Mouse (Mus musculus) neural tube, embryonic 11.5 days (tissue): Measurements from ENCODE around the gene Tas2r135. TPM values are rescaled to one million over a fixed set of nuclear protein-coding genes. Genes with fewer than 3 reads are reported as not detected.

Experiments used
- ATAC-seq: fragments of 200-750 bp; cut with Nextera tagmentation; 2 replicates; pipeline ENCODE4 v1.8.0; 2017; ENCODE audit warnings: moderate number of reproducible peaks, mild to moderate bottlenecking, moderate TSS enrichment, moderate library complexity; ENCODE audit not compliant: insufficient read depth, low FRiP score, low TSS enrichment
- DNase-seq: peaks from one replicate; pipeline ENCODE4 v3.0.0-alpha.2; 2015; ENCODE audit warnings: low spot score
- H3K27ac ChIP-seq: fragments of 300-500 bp; sonication (generic); 2 replicates; pipeline ENCODE4 v1.5.1; 2014; ENCODE audit warnings: low read depth, mild to moderate bottlenecking, low read length
- H3K27me3 ChIP-seq: fragments of 300-500 bp; sonication (generic); 2 replicates; pipeline ENCODE4 v1.6.1; 2014; ENCODE audit warnings: mild to moderate bottlenecking, low read length, mixed read lengths; ENCODE audit not compliant: control insufficient read depth, insufficient read depth
- H3K36me3 ChIP-seq: fragments of 300-500 bp; sonication (generic); 2 replicates; pipeline ENCODE4 v1.6.1; 2014; ENCODE audit warnings: mild to moderate bottlenecking, low read length, moderate library complexity, mixed read lengths; ENCODE audit not compliant: control insufficient read depth, insufficient read depth
- H3K4me1 ChIP-seq: fragments of 300-500 bp; sonication (generic); 2 replicates; pipeline ENCODE4 v1.6.1; 2014; ENCODE audit warnings: low read length, mixed read lengths; ENCODE audit not compliant: control insufficient read depth, insufficient read depth
- H3K4me2 ChIP-seq: fragments of 300-500 bp; sonication (generic); 2 replicates; pipeline ENCODE4 v1.6.1; 2014; ENCODE audit warnings: low read depth, mild to moderate bottlenecking, moderate library complexity
- H3K4me3 ChIP-seq: fragments of 300-500 bp; sonication (generic); 2 replicates; pipeline ENCODE4 v1.5.1; 2014; ENCODE audit warnings: low read depth, low read length
- H3K9ac ChIP-seq: fragments of 300-500 bp; sonication (generic); 2 replicates; pipeline ENCODE4 v1.6.1; 2014; ENCODE audit warnings: mild to moderate bottlenecking, low read length
- H3K9me3 ChIP-seq: fragments of 300-500 bp; sonication (generic); 2 replicates; pipeline ENCODE4 v1.6.1; 2016; ENCODE audit warnings: low read length; ENCODE audit not compliant: control insufficient read depth
- WGBS: fragments of 180-500 bp; shearing (Covaris S2); extraction: QIAGEN DNeasy Blood & Tissue Kit; methylation state at CpG from one replicate; pipeline ENCODE4 v1.1.7; 2014; 5-methylcytosine and 5-hydroxymethylcytosine counted together
- polyA plus RNA-seq: library from polyadenylated mRNA; unstranded; fragments of >200 nt; fragmentation: Nextera tagmentation; extraction: Ambion mirVana; gene quantifications from 2 replicates; pipeline ENCODE4 v1.2.1, GENCODE M21; 2014

Gene Tas2r135
- not detected in 2 replicates for polyA plus RNA-seq

GRCm38 (mm10) chr6:42405134-42405533, at the start of gene Tas2r135:
TSS of gene Tas2r135 (plus strand) at chr6:42405434.
- H3K9me3 ChIP-seq: no peaks in the 10 kb centered on the region
- no peaks in the 10 kb centered on the region for H3K36me3 ChIP-seq
- ATAC-seq (no peak), DNase-seq (no peak)
- H3K27me3 ChIP-seq: no peaks in the 10 kb centered on the region
- H3K4me3 ChIP-seq: no peak within 1 kb of the TSS
- H3K4me1 ChIP-seq: no peaks in the 10 kb centered on the region
- WGBS: 84% methylated on average over 2 of the region's 2 CpGs
- H3K27ac ChIP-seq: no peak within 1 kb of the TSS
- no peak within 1 kb of the TSS for H3K4me2 ChIP-seq
- H3K9ac ChIP-seq: no peak within 1 kb of the TSS

- H3K27me3 ChIP-seq: no peaks in the 10 kb centered on the region
- ATAC-seq (no peak), DNase-seq (no peak)
- no peaks in the 10 kb centered on the region for H3K9me3 ChIP-seq
- H3K4me3 ChIP-seq: no peak overlapping the region
- peaks cover 6% of the 10 kb centered on the region for H3K4me1 ChIP-seq
- no peak overlapping the region for H3K4me2 ChIP-seq
- H3K36me3 ChIP-seq: peaks cover 14% of the 10 kb centered on the region
- no peak overlapping the region for H3K9ac ChIP-seq
- 94% methylated on average over 13 of the region's 13 CpGs for WGBS
- H3K27ac ChIP-seq: no peak overlapping the region
Measured at GRCm38 (mm10) chr6:42355794-42356600, 49.2 kb upstream of the Tas2r135 start.

GRCm38 (mm10) chr6:42356913-42357312, 48.3 kb upstream of the Tas2r135 start:
- peaks cover 14% of the 10 kb centered on the region for H3K36me3 ChIP-seq
- ATAC-seq (no peak), DNase-seq (no peak)
- no peak overlapping the region for H3K4me2 ChIP-seq
- no peaks in the 10 kb centered on the region for H3K27me3 ChIP-seq
- no peak overlapping the region for H3K9ac ChIP-seq
- no peak overlapping the region for H3K4me3 ChIP-seq
- H3K9me3 ChIP-seq: no peaks in the 10 kb centered on the region
- H3K27ac ChIP-seq: no peak overlapping the region
- H3K4me1 ChIP-seq: no peaks in the 10 kb centered on the region
- 89% methylated on average over 5 of the region's 5 CpGs for WGBS

GRCm38 (mm10) chr6:42357901-42358300, 47.3 kb upstream of the Tas2r135 start:
- ATAC-seq (0 out of 2 replicates have a peak, but pooled peaks have one; percentile 14), DNase-seq (no peak)
- WGBS: 45% methylated on average over 6 of the region's 6 CpGs
- Histone ChIP-seq H3K36me3 (peaks cover 14% of the 10 kb centered on the region), H3K9me3 (no peaks in the 10 kb centered on the region), H3K4me3 (no peak overlapping the region), H3K4me1 (no peaks in the 10 kb centered on the region), H3K9ac (no peak overlapping the region), H3K4me2 (no peak overlapping the region), H3K27ac (no peak overlapping the region), H3K27me3 (no peaks in the 10 kb centered on the region)

- H3K27ac ChIP-seq: no peak overlapping the region
- 92% methylated on average over 12 of the region's 12 CpGs for WGBS
- no peak overlapping the region for H3K9ac ChIP-seq
- H3K9me3 ChIP-seq: no peaks in the 10 kb centered on the region
- peaks cover 14% of the 10 kb centered on the region for H3K36me3 ChIP-seq
- no peaks in the 10 kb centered on the region for H3K4me1 ChIP-seq
- H3K4me3 ChIP-seq: no peak overlapping the region
- DNase-seq (no peak), ATAC-seq (no peak)
- H3K4me2 ChIP-seq: no peak overlapping the region
- no peaks in the 10 kb centered on the region for H3K27me3 ChIP-seq
Measured at GRCm38 (mm10) chr6:42358901-42359300, 46.3 kb upstream of the Tas2r135 start.

- Histone ChIP-seq H3K27me3 (no peaks in the 10 kb centered on the region), H3K9ac (no peak overlapping the region), H3K9me3 (no peaks in the 10 kb centered on the region), H3K27ac (no peak overlapping the region), H3K36me3 (peaks cover 14% of the 10 kb centered on the region), H3K4me2 (no peak overlapping the region), H3K4me3 (no peak overlapping the region), H3K4me1 (no peaks in the 10 kb centered on the region)
- ATAC-seq: no peak
- DNase-seq: no peak
- 83% methylated on average over 9 of the region's 9 CpGs for WGBS
Measured at GRCm38 (mm10) chr6:42359364-42360147, 45.7 kb upstream of the Tas2r135 start.

GRCm38 (mm10) chr6:42360231-42360840, 44.9 kb upstream of the Tas2r135 start:
- DNase-seq (no peak), ATAC-seq (no peak)
- no peak overlapping the region for H3K4me3 ChIP-seq
- no peaks in the 10 kb centered on the region for H3K27me3 ChIP-seq
- no peak overlapping the region for H3K27ac ChIP-seq
- H3K4me2 ChIP-seq: no peak overlapping the region
- peaks cover 14% of the 10 kb centered on the region for H3K36me3 ChIP-seq
- no peaks in the 10 kb centered on the region for H3K9me3 ChIP-seq
- 91% methylated on average over 6 of the region's 6 CpGs for WGBS
- no peak overlapping the region for H3K9ac ChIP-seq
- no peaks in the 10 kb centered on the region for H3K4me1 ChIP-seq

- no peak overlapping the region for H3K9ac ChIP-seq
- WGBS: 91% methylated on average over 13 of the region's 13 CpGs
- H3K4me3 ChIP-seq: no peak overlapping the region
- ATAC-seq (no peak), DNase-seq (no peak)
- no peaks in the 10 kb centered on the region for H3K4me1 ChIP-seq
- H3K36me3 ChIP-seq: peaks cover 8% of the 10 kb centered on the region
- H3K27me3 ChIP-seq: no peaks in the 10 kb centered on the region
- no peak overlapping the region for H3K4me2 ChIP-seq
- no peaks in the 10 kb centered on the region for H3K9me3 ChIP-seq
- no peak overlapping the region for H3K27ac ChIP-seq
Measured at GRCm38 (mm10) chr6:42361041-42361895, 44.0 kb upstream of the Tas2r135 start.
